Mouse (Mus musculus): ENCODE measurements around the gene Alg14. TPM values are rescaled to one million over a fixed set of nuclear protein-coding genes. Genes with fewer than 3 reads are reported as not detected.

Gene Alg14
- polyA plus RNA-seq, 1 experiment, result 50.0 TPM

GRCm38 (mm10) chr3:121262521-121263204, 28.9 kb upstream of the Alg14 start:
- Histone ChIP-seq H3K4me3 (ENCODE audit: insufficient read depth, low read depth, low read length) (peak overlapping the region; percentile 75), H3K4me1 (ENCODE audit: control insufficient read depth, insufficient read depth, insufficient read length, low read length) (no peaks in the 10 kb centered on the region), H3K27ac (replicated peaks; ENCODE audit: low read depth, low read length) (no peak overlapping the region)

DNA sequence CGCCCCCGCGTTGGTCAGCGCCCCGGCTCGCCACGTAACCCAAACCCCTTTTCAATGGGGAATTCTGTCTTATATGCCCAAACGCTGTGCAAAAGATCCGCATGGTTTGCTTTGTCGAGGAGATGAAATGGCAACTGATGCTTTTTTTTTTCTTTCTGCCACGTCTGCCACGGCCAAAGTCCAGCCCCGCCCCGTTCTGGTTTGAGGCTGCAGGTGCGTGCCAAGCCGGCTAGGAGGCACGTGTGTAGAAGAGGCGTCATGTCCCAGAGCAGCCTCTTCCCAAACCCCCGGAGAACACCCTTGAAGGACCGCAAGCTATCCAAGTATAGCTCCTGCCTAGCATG, 28.4 kb upstream of the Alg14 start:
- H3K4me3 ChIP-seq (ENCODE audit: insufficient read depth, low read depth, low read length), result peak overlapping the region; percentile 75
- no peaks in the 10 kb centered on the region for H3K4me1 ChIP-seq (ENCODE audit: control insufficient read depth, insufficient read depth, insufficient read length, low read length)
- H3K27ac ChIP-seq (replicated peaks; ENCODE audit: low read depth, low read length), result no peak overlapping the region

DNA sequence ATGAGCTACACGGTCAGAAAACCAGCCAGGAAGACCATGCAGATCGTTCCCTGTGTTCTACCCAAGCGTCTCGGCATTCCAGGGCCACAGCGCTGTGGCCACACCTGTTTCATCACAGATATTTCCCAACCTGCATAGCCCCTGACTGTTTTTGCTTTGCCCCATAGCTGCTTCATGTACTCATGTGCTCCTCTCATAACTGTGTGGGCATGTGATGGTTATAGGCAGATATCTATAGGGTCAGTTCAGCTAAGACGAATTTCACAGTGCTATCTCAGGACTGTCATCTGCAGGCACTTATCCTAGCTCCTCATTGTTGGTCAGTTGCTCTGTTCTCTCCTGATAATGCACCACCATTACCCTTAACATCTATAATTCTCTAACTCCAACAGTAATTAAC, 27.3 kb upstream of the Alg14 start:
- H3K4me1 ChIP-seq (ENCODE audit: control insufficient read depth, insufficient read depth, insufficient read length, low read length), result no peaks in the 10 kb centered on the region
- H3K4me3 ChIP-seq (ENCODE audit: insufficient read depth, low read depth, low read length), result no peak overlapping the region
- H3K27ac ChIP-seq (replicated peaks; ENCODE audit: low read depth, low read length), result no peak overlapping the region

DNA sequence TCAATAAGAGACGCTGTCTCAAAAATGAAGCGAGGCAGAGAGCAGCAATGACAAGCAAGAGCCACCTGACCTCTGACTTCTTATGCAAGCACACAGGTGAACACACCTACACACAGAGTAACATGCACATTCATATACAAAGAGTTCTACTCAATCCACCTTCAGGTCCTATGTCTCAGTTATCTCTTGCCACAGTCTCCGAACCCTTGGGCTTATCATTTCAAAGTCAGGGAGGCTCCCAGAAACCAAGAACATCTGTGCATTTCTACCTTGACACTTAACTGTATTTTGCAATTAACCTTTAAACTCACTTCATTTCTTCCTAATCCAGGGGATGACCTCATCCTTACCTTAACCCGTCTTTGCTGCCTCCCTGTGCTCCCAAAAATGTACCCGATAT, 24.3 kb upstream of the Alg14 start:
- no peaks in the 10 kb centered on the region for H3K4me1 ChIP-seq (ENCODE audit: control insufficient read depth, insufficient read depth, insufficient read length, low read length)

DNA sequence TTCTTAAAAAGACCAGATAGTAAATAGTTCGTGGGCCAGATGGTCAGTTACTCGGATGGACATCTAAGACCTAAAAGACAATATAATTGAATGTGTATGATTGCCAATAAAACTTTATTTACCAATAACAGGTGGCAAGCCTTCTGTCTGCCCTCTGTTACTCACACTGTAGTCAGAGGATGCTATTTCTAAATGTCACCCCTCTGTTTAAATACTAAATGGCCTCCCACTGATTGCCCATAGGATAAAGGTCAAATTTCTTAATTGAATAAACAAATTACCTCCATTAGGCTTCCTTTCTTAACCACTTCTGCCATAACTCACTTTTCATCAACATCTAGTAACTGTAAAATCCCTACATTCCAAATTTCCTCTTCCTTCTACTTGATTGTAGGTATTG, 19.0 kb upstream of the Alg14 start:
- Histone ChIP-seq H3K27ac (replicated peaks; ENCODE audit: low read depth, low read length) (no peak overlapping the region), H3K4me3 (ENCODE audit: insufficient read depth, low read depth, low read length) (no peak overlapping the region), H3K4me1 (ENCODE audit: control insufficient read depth, insufficient read depth, insufficient read length, low read length) (no peaks in the 10 kb centered on the region)

More for the DNA sequence above, 24.3 kb upstream of the Alg14 start:
- no peak overlapping the region for H3K27ac ChIP-seq (replicated peaks; ENCODE audit: low read depth, low read length)
- no peak overlapping the region for H3K4me3 ChIP-seq (ENCODE audit: insufficient read depth, low read depth, low read length)

DNA sequence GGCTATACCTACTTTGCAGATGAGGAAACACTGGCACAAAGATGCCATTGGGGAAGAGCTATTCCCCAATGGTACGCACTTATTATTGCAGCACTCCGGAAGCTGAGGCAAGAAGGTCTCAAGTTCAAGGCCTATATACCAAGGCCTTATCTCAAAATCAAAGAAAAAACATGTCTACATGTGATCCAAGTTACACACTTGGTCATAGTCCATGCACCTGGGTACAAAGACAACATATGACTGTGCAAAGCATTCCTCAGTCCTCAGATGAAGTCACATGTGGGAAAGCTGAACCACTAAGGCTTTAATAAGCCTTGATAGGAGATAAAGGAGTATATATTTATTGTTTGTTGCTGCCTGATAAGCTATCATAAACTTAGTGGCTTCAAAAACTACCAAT, 17.6 kb upstream of the Alg14 start:
- Histone ChIP-seq H3K4me1 (ENCODE audit: control insufficient read depth, insufficient read depth, insufficient read length, low read length) (no peaks in the 10 kb centered on the region), H3K4me3 (ENCODE audit: insufficient read depth, low read depth, low read length) (no peak overlapping the region), H3K27ac (replicated peaks; ENCODE audit: low read depth, low read length) (no peak overlapping the region)

- Histone ChIP-seq H3K27ac (replicated peaks; ENCODE audit: low read depth, low read length) (no peak overlapping the region), H3K4me3 (ENCODE audit: insufficient read depth, low read depth, low read length) (no peak overlapping the region), H3K4me1 (ENCODE audit: control insufficient read depth, insufficient read depth, insufficient read length, low read length) (no peaks in the 10 kb centered on the region)
These were observed 14.6 kb upstream of the Alg14 start for GRCm38 (mm10) chr3:121277009-121277408.

DNA sequence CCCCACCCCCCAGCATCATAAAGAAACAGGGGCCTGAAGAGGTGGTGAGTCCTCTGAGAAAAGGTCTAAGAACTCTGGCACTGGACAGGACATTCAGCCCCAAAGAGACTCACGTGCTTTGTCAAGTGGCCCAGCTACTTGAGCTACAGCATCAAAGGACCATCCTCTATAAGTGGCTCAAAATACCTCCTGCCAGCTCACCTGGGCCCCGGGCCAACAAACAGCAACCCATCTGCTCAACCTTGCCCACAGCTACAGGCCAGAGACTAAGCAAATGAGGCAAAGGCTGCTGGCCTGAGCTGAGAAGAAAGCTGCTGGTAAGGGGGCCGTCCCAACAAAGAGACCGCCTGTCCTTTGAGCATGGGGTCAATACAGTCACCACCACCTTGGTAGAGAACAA, 14.0 kb upstream of the Alg14 start:
- Histone ChIP-seq H3K4me3 (ENCODE audit: insufficient read depth, low read depth, low read length) (no peak overlapping the region), H3K27ac (replicated peaks; ENCODE audit: low read depth, low read length) (no peak overlapping the region), H3K4me1 (ENCODE audit: control insufficient read depth, insufficient read depth, insufficient read length, low read length) (no peaks in the 10 kb centered on the region)

DNA sequence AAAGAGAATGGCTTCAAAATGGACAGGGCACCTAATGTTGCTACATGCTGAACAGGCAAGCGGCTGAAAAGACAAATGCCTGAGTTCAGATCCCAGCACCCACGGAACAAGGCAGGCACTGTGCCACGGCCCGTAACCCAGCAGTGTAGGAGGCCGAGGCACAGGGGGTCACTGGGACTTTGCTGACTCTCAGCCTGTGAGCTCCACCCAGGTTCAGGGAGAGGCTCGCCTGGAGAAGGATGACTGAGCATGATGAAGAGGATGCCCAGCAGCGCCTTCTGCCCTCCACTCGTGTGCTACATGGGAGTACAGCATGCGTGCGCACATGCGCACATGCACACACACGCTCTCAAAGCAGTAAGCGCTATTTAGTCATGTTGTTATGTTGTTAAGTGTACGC, 11.9 kb upstream of the Alg14 start:
- H3K27ac ChIP-seq (replicated peaks; ENCODE audit: low read depth, low read length), result no peak overlapping the region
- H3K4me1 ChIP-seq (ENCODE audit: control insufficient read depth, insufficient read depth, insufficient read length, low read length), result no peaks in the 10 kb centered on the region
- H3K4me3 ChIP-seq (ENCODE audit: insufficient read depth, low read depth, low read length), result no peak overlapping the region

- Histone ChIP-seq H3K4me3 (ENCODE audit: insufficient read depth, low read depth, low read length) (no peak within 1 kb of the TSS), H3K27ac (replicated peaks; ENCODE audit: low read depth, low read length) (no peak within 1 kb of the TSS), H3K4me1 (ENCODE audit: control insufficient read depth, insufficient read depth, insufficient read length, low read length) (no peaks in the 10 kb centered on the region)
These were observed 8.6 kb upstream of the Alg14 start, which contains the start of gene Tmem56 for GRCm38 (mm10) chr3:121282998-121283397. Gene Tmem56, minus strand, starts transcription at chr3:121283098.

- H3K27ac ChIP-seq (replicated peaks; ENCODE audit: low read depth, low read length), result no peak overlapping the region
These were observed 6.4 kb upstream of the Alg14 start for GRCm38 (mm10) chr3:121285219-121285618.

DNA sequence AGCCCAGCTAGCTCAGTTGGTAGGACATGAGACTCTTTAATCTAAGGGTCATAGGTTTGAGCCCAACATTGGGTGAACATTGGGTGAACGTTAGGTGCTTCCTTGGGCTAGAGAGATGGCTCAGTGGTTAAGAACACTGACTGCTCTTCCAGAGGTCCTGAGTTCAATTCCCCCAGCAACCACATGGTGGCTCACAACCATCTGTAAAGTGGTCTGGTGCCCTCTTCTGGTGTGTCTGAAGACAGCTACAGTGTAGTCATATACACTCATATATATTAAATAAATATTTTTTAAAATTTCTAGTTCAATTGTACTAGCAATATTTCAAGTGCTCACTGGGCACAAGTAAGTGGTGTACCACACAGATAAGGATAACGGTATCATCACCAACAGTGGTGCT, 4.4 kb upstream of the Alg14 start:
- no peak overlapping the region for H3K27ac ChIP-seq (replicated peaks; ENCODE audit: low read depth, low read length)
- no peak overlapping the region for H3K4me3 ChIP-seq (ENCODE audit: insufficient read depth, low read depth, low read length)

More at GRCm38 (mm10) chr3:121285219-121285618, 6.4 kb upstream of the Alg14 start:
- Histone ChIP-seq H3K4me3 (ENCODE audit: insufficient read depth, low read depth, low read length) (no peak overlapping the region), H3K4me1 (ENCODE audit: control insufficient read depth, insufficient read depth, insufficient read length, low read length) (no peaks in the 10 kb centered on the region)

DNA sequence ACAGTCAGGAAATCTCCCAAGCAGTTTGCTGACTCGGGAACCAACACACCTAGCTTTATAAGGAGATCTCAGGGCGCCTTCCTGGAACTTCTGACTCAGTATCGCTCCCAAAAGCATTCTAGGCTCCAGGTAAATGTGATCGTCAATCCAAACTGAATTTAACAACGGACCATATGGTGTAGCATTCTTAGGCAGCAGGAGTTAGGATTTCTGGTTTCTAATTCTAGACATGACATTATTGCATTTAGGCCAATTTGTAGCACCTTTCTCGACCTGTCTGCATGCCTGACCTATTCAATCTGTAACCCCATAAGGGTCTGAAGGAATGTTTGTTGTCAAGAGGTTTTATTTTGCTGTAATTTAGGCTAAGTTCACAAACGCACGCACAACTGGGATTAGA, 892 bp upstream of the Alg14 start:
- Histone ChIP-seq H3K27ac (replicated peaks; ENCODE audit: low read depth, low read length) (peak overlapping the region; percentile 83), H3K4me3 (ENCODE audit: insufficient read depth, low read depth, low read length) (peak overlapping the region; percentile 72; the same call in 1 of the 2 replicates), H3K4me1 (ENCODE audit: control insufficient read depth, insufficient read depth, insufficient read length, low read length) (0 out of 2 replicates have a peak, but pooled peaks cover 2% of the 10 kb centered on the region)

More for the DNA sequence above, 4.4 kb upstream of the Alg14 start:
- no peaks in the 10 kb centered on the region for H3K4me1 ChIP-seq (ENCODE audit: control insufficient read depth, insufficient read depth, insufficient read length, low read length)

DNA sequence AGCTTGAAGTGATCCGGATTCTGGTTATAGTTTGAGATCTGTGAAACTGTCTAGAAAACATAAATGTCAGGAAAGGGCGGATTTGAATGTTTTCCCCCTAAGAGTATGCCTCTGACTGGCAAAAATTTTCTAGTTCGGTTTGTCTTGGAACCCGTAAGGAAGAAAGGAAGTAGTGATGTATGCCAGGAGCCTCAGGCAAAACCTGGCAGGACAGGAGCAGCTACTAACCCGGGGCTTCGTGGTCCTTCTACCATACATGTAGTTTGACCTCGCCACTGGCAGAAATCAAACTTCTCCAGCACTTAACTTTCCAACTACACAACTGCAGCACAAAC, 381 bp upstream of the Alg14 start:
- 0 out of 2 replicates have a peak, but pooled peaks cover 2% of the 10 kb centered on the region for H3K4me1 ChIP-seq (ENCODE audit: control insufficient read depth, insufficient read depth, insufficient read length, low read length)
- peak overlapping the region; percentile 72 for H3K4me3 ChIP-seq (ENCODE audit: insufficient read depth, low read depth, low read length)
- peak overlapping the region; percentile 83 for H3K27ac ChIP-seq (replicated peaks; ENCODE audit: low read depth, low read length)

DNA sequence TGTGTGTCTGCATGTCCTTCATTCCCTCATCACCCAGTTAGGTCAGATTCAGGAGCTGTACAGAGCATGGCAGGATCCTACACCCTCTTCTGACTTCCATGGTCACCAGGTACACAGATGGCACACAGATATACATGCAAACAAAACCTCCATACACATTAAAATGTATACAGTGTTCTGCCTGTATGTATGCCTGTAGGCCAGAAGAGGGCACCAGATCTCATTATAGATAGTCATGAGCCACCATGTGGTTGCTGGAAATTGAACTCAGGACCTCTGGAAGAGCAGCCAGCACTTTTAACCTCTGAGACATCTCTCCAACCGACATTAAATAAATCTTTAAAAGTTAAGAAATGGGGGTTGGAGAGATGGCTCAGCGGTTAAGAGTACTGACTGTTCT, 2.6 kb downstream of the Alg14 start:
- Histone ChIP-seq H3K4me3 (ENCODE audit: insufficient read depth, low read depth, low read length) (no peak overlapping the region), H3K27ac (replicated peaks; ENCODE audit: low read depth, low read length) (no peak overlapping the region), H3K4me1 (ENCODE audit: control insufficient read depth, insufficient read depth, insufficient read length, low read length) (0 out of 2 replicates have a peak, but pooled peaks cover 2% of the 10 kb centered on the region)

- no peak overlapping the region for H3K4me3 ChIP-seq (ENCODE audit: insufficient read depth, low read depth, low read length)
- H3K27ac ChIP-seq (replicated peaks; ENCODE audit: low read depth, low read length), result no peak overlapping the region
- no peaks in the 10 kb centered on the region for H3K4me1 ChIP-seq (ENCODE audit: control insufficient read depth, insufficient read depth, insufficient read length, low read length)
These were observed 15.1 kb downstream of the Alg14 start for GRCm38 (mm10) chr3:121306641-121307040.
